Mouse (Mus musculus): Measurements from ENCODE around the gene Syne1.

The Syne1 gene

GRCm38 (mm10) chr10:5132050-5132449, 419.2 kb downstream of the Syne1 start:
- no peak for DNase-seq

GRCm38 (mm10) chr10:5130495-5130894, 420.8 kb downstream of the Syne1 start:
- no peak for DNase-seq

- DNase-seq: no peak
These were observed 426.5 kb downstream of the Syne1 start for GRCm38 (mm10) chr10:5124757-5125156.

- no peak for DNase-seq
These were observed 434.6 kb downstream of the Syne1 start for GRCm38 (mm10) chr10:5116720-5117119.

GRCm38 (mm10) chr10:5116155-5116554, 435.1 kb downstream of the Syne1 start:
- no peak for DNase-seq

GRCm38 (mm10) chr10:5110773-5111172, 440.5 kb downstream of the Syne1 start:
- no peak for DNase-seq

- no peak for DNase-seq
These were observed 453.5 kb downstream of the Syne1 start for GRCm38 (mm10) chr10:5097754-5098137.

GRCm38 (mm10) chr10:5096996-5097753, 454.1 kb downstream of the Syne1 start:
- no peak for DNase-seq

- no peak for DNase-seq
These were observed 462.1 kb downstream of the Syne1 start for GRCm38 (mm10) chr10:5089133-5089532.

GRCm38 (mm10) chr10:5087336-5087735, 463.9 kb downstream of the Syne1 start:
- no peak for DNase-seq

- no peak for DNase-seq
These were observed 465.0 kb downstream of the Syne1 start for GRCm38 (mm10) chr10:5086329-5086728.

GRCm38 (mm10) chr10:5085792-5086191, 465.5 kb downstream of the Syne1 start:
- DNase-seq: no peak

GRCm38 (mm10) chr10:5083716-5084115, 467.6 kb downstream of the Syne1 start:
- no peak for DNase-seq

- DNase-seq: peak; percentile 9 to 19
These were observed 471.3 kb downstream of the Syne1 start for GRCm38 (mm10) chr10:5079945-5080468.

GRCm38 (mm10) chr10:5075724-5076123, 475.6 kb downstream of the Syne1 start:
- DNase-seq: no peak

GRCm38 (mm10) chr10:5072054-5072453, 479.2 kb downstream of the Syne1 start:
- no peak for DNase-seq

- DNase-seq: no peak
These were observed 480.4 kb downstream of the Syne1 start for GRCm38 (mm10) chr10:5070941-5071231.

- DNase-seq: no peak
These were observed 480.9 kb downstream of the Syne1 start for GRCm38 (mm10) chr10:5070168-5070940.

GRCm38 (mm10) chr10:5068676-5069265, 482.5 kb downstream of the Syne1 start, which contains the start of gene Gm10097:
Gm10097 (plus strand) TSS chr10:5069192.
- DNase-seq: no peak

- no peak for DNase-seq
These were observed 484.2 kb downstream of the Syne1 start for GRCm38 (mm10) chr10:5067113-5067512.

- no peak for DNase-seq
These were observed 491.3 kb downstream of the Syne1 start for GRCm38 (mm10) chr10:5059983-5060382.

GRCm38 (mm10) chr10:5058876-5059275, 492.4 kb downstream of the Syne1 start:
- no peak for DNase-seq

- DNase-seq: no peak
These were observed 493.6 kb downstream of the Syne1 start for GRCm38 (mm10) chr10:5057661-5058060.

- no peak for DNase-seq
These were observed 494.3 kb downstream of the Syne1 start for GRCm38 (mm10) chr10:5056940-5057339.
